Mouse (Mus musculus) forebrain, embryonic 13.5 days (tissue): ENCODE results near the gene Lpgat1. TPM values are rescaled to one million over a fixed set of nuclear protein-coding genes. Genes with fewer than 3 reads are reported as not detected.
A peak's percentile ranks its signal among the peaks of the same experiment; 100 is the strongest.

Experiments used
- ATAC-seq: fragments of 200-750 bp; cut with Nextera tagmentation; 2 replicates; pipeline ENCODE4 v1.8.0; 2017
- H3K27ac ChIP-seq: fragments of 300-500 bp; sonication (generic); 2 replicates; pipeline ENCODE4 v1.5.1; 2015; ENCODE audit warnings: inconsistent platforms, mild to moderate bottlenecking, moderate library complexity
- H3K27me3 ChIP-seq: fragments of 300-500 bp; sonication (generic); 2 replicates; pipeline ENCODE4 v1.6.1; 2015; ENCODE audit warnings: mild to moderate bottlenecking, inconsistent platforms
- H3K36me3 ChIP-seq: fragments of 300-500 bp; sonication (generic); 2 replicates; pipeline ENCODE4 v1.6.1; 2015; ENCODE audit warnings: mild to moderate bottlenecking, inconsistent platforms; ENCODE audit not compliant: poor library complexity, severe bottlenecking
- H3K4me1 ChIP-seq: fragments of 300-500 bp; sonication (generic); 2 replicates; pipeline ENCODE4 v1.6.1; 2015; ENCODE audit warnings: inconsistent platforms
- H3K4me2 ChIP-seq: fragments of 300-500 bp; sonication (generic); 2 replicates; pipeline ENCODE4 v1.6.1; 2015; ENCODE audit warnings: inconsistent platforms, mild to moderate bottlenecking, moderate library complexity
- H3K4me3 ChIP-seq: fragments of 300-500 bp; sonication (generic); 2 replicates; pipeline ENCODE4 v1.5.1; 2015; ENCODE audit warnings: mild to moderate bottlenecking, inconsistent platforms
- H3K9ac ChIP-seq: fragments of 300-500 bp; sonication (generic); 2 replicates; pipeline ENCODE4 v1.6.1; 2015; ENCODE audit warnings: mild to moderate bottlenecking, inconsistent platforms
- H3K9me3 ChIP-seq: fragments of 300-500 bp; sonication (generic); replicated peaks from 2 replicates; pipeline ENCODE4 v1.6.1; 2016; ENCODE audit warnings: inconsistent platforms
- WGBS: fragments of 180-500 bp; shearing (Covaris S2); methylation state at CpG from one replicate; pipeline ENCODE4 v1.1.7; 2015; 5-methylcytosine and 5-hydroxymethylcytosine counted together
- polyA plus RNA-seq: library from polyadenylated mRNA; unstranded; fragments of >200 nt; fragmentation: Nextera tagmentation; extraction: Ambion mirVana; gene quantifications from 2 replicates; pipeline ENCODE4 v1.2.1, GENCODE M21; 2015

The Lpgat1 gene
- 26.2 and 27.0 TPM in 2 replicates for polyA plus RNA-seq

DNA sequence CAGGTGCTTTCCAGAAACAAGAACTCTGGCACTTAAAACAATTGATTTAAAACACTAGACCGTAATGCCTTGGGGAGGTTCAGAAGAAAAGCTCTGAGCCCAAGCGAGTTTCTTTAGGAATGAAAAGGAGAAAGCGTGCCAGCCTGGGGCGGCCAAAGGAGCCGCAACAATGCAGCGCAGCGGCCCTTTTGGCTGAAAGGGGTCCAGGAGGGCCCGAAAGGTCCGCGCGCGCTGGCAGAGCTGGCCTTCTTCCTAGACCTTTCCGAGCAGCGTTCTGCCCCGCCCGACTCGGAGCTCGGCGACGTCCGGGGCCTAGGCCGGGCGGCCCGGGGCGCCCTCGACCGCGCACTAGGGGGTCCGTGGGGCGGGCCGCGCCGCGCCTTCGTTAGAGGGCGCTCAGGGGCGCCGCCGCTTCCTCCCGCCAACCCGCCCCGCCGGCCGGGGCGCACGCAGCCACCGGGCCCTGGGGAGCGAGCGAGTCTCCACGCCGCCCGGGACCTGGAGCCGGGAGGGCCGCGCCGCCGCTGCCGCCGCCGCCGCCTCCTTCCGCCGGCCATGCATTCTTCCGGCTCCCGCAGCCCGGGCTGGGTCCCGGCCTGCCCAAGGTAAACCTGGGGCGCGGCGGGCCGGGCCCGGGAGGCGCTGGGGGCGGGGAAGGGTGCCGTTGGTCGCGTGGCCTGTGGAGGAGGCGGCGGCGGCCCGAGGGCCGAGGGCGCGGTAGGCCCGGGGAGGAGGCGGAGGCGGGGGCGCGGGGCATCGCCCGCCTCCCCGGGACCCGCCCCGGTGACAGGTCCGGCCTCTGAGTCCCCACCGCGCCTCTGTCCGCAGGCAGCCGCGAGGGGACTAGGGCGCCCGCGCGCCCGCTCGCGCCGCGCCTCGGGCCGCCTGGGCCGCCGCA lies at the start of gene Lpgat1:
Gene Lpgat1 (plus strand): TSS at position 234 of the 898 bp plus-strand sequence.
- peak; percentile 79 for ATAC-seq
- Histone ChIP-seq H3K9me3 (no peaks in the 10 kb centered on the region), H3K4me3 (peak within 1 kb of the TSS; percentile 96), H3K36me3 (no peaks in the 10 kb centered on the region), H3K27me3 (no peaks in the 10 kb centered on the region), H3K4me1 (peaks cover 36% of the 10 kb centered on the region), H3K27ac (peak within 1 kb of the TSS; percentile 93), H3K4me2 (peak within 1 kb of the TSS; percentile 84), H3K9ac (peak within 1 kb of the TSS; percentile 97)
- WGBS, result under 1% methylated on average over 86 of the region's 113 CpGs

DNA sequence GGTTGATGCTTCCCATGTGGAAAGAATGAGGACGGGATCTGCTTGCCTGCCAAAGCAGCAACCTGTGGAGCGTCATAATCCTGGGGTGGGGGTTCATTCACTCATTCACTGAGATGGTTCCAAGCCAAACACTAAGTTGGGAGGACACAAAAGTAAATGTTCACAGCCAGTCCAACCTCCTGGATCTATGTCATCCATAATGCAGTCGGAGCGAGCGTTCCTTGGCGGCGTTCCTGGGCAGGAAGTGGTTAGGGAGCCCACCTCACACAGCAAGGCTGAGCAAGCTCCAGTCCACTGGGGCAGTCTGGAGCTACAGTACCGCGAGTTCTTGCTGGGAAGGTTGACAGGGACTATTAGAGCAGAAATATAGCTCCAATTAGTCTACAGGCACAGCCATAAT lies 49.6 kb upstream of the Lpgat1 start:
- Histone ChIP-seq H3K4me1 (no peaks in the 10 kb centered on the region), H3K27ac (no peak overlapping the region), H3K9ac (no peak overlapping the region), H3K36me3 (no peaks in the 10 kb centered on the region), H3K4me2 (no peak overlapping the region), H3K9me3 (no peaks in the 10 kb centered on the region), H3K27me3 (no peaks in the 10 kb centered on the region), H3K4me3 (no peak overlapping the region)
- WGBS, result 90% methylated on average over 9 of the region's 9 CpGs
- ATAC-seq, result no peak

DNA sequence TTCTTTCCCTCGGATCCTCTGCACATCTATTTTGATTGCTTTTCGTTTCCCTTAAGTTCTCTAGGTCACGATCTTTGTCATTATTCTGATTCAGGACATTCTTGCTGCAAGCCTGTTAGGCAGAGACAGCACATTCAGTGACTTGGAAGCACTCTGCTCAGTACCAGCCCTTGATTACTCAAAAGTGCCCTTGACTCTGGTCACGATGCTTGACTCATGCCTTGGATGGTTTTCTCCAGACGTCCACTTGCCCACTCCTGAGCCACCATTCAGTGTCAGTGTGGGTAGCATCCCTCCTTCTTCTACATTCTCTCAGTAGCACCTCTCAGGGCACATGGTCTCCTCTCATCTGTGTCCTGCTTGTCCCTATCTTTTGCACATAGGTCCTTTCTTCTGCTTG lies 43.6 kb upstream of the Lpgat1 start:
- Histone ChIP-seq H3K27ac (no peak overlapping the region), H3K9me3 (no peaks in the 10 kb centered on the region), H3K4me2 (no peak overlapping the region), H3K4me1 (no peaks in the 10 kb centered on the region), H3K4me3 (no peak overlapping the region), H3K9ac (no peak overlapping the region), H3K36me3 (no peaks in the 10 kb centered on the region), H3K27me3 (no peaks in the 10 kb centered on the region)
- 90% methylated on average over 5 of the region's 5 CpGs for WGBS
- no peak for ATAC-seq

DNA sequence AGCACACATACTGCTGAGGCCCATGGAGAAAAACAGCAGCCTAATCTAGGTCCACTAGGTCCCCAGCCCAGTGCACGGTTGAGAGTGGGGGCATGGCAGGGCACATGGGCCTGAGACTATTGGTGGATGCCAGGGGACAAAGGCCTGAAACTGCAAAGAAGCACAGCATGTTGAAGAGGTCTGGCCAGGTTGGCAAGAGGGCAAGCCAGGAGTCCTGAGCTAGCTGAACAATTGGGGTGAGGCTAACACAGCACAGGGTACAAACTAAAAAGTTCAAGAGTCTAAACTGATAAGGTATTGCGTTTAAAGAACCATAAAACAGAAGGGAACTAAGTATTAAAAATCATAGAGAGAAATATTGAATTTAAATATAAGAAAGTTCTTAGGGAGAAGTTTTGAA lies 36.0 kb upstream of the Lpgat1 start:
- Histone ChIP-seq H3K9ac (no peak overlapping the region), H3K36me3 (no peaks in the 10 kb centered on the region), H3K4me2 (no peak overlapping the region), H3K27me3 (no peaks in the 10 kb centered on the region), H3K4me1 (no peaks in the 10 kb centered on the region), H3K27ac (no peak overlapping the region), H3K9me3 (peaks cover 14% of the 10 kb centered on the region), H3K4me3 (no peak overlapping the region)
- 79% methylated on average over 2 of the region's 2 CpGs for WGBS
- no peak for ATAC-seq

DNA sequence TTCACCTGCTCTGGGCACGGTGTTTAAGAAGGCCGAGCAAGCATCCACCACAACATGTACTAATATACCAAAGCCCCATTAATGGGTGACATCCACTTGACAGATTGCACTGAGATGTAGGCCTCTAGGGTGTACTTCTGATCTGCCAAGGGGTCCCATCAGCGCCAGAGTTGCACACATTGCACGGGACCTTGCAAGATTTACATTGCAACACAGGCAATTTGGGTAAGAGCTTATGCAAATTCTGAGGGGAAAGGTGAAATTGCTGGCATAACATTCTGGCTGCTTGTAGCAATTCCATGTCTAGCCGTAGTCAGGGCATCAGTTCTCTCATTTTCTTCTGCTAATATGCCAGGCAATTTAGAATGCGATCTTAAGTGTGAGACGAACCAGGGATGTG lies 30.1 kb upstream of the Lpgat1 start:
- WGBS, result 90% methylated on average over 7 of the region's 7 CpGs
- H3K4me2 ChIP-seq, result no peak overlapping the region
- no peak overlapping the region for H3K4me3 ChIP-seq
- no peaks in the 10 kb centered on the region for H3K4me1 ChIP-seq
- H3K9ac ChIP-seq, result no peak overlapping the region
- peaks cover 14% of the 10 kb centered on the region for H3K9me3 ChIP-seq
- H3K27me3 ChIP-seq, result no peaks in the 10 kb centered on the region
- ATAC-seq, result no peak
- no peaks in the 10 kb centered on the region for H3K36me3 ChIP-seq
- no peak overlapping the region for H3K27ac ChIP-seq

DNA sequence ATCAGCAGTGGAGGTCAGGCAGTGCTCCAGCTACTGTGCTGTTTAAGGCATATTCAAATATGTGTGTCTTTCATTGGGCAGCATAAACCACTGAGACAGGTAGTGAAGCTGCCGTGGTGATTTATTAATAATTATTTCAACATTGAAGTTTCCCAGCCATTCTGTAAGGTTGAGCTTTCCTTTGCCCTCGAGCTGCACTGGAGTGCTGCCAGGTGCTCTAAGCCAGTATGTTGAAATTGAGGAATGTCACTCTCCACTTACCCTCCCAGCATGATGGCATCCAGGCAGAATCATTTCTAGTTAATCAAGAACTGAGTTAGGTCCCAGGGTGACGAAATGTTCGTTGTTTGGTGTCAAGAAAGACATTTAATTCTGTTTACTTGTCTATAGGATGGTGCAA lies 24.4 kb upstream of the Lpgat1 start:
- ATAC-seq, result no peak
- Histone ChIP-seq H3K9ac (no peak overlapping the region), H3K9me3 (no peaks in the 10 kb centered on the region), H3K27ac (no peak overlapping the region), H3K36me3 (no peaks in the 10 kb centered on the region), H3K4me3 (no peak overlapping the region), H3K4me2 (no peak overlapping the region), H3K27me3 (no peaks in the 10 kb centered on the region), H3K4me1 (no peaks in the 10 kb centered on the region)
- 65% methylated on average over 4 of the region's 4 CpGs for WGBS

DNA sequence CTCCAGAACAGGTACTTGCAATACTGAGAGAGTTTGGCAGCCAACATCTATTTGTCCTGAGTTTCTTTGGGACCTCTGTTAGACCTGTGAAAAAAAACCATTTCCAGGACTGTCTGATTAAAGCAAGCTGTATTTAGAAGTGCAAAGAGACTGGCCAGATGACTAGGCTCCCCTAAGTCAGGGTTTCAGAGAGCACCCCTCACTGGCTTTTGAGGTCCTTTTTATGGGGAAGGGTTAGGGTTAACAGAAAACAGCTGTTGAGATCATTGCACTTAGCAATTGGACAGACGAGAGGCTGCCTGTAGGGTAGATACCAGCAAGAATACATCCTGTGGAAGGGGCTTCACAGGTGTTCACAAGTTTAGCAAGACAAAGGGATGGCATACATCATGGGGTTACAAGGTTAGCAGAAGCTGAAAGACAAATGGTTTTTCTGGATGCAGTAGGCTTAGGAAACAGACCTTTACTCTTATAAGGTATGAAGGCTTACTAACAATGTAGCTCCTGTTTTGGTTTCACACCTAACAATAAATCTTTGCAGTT lies 19.3 kb upstream of the Lpgat1 start:
- Histone ChIP-seq H3K9me3 (no peaks in the 10 kb centered on the region), H3K27ac (no peak overlapping the region), H3K27me3 (no peaks in the 10 kb centered on the region), H3K36me3 (no peaks in the 10 kb centered on the region), H3K4me3 (no peak overlapping the region), H3K4me2 (no peak overlapping the region), H3K4me1 (no peaks in the 10 kb centered on the region), H3K9ac (no peak overlapping the region)
- ATAC-seq, result no peak
- 35% methylated on average over 1 of the region's 1 CpGs for WGBS

DNA sequence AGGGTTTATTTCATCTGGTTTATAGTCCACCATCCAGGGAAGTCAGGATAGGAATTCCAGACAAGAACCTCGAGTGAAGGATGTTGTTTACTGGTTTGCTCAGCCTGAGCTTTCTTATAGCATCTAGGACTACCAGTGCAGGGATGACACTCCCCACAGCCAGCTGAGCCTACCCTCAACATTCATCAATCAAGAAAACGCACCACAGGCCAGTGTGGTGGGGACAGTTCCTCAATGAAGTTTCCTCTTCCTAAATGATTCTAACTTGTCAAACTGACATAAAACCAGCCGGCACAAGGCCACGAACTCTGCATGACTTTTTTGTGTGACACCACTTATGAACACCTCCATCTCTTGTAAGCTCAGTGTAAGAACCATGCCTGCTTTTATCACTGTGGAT lies 13.1 kb upstream of the Lpgat1 start:
- Histone ChIP-seq H3K4me3 (no peak overlapping the region), H3K9me3 (no peaks in the 10 kb centered on the region), H3K27ac (no peak overlapping the region), H3K4me1 (no peaks in the 10 kb centered on the region), H3K4me2 (no peak overlapping the region), H3K36me3 (no peaks in the 10 kb centered on the region), H3K9ac (no peak overlapping the region), H3K27me3 (no peaks in the 10 kb centered on the region)
- 77% methylated on average over 4 of the region's 4 CpGs for WGBS
- no peak for ATAC-seq

DNA sequence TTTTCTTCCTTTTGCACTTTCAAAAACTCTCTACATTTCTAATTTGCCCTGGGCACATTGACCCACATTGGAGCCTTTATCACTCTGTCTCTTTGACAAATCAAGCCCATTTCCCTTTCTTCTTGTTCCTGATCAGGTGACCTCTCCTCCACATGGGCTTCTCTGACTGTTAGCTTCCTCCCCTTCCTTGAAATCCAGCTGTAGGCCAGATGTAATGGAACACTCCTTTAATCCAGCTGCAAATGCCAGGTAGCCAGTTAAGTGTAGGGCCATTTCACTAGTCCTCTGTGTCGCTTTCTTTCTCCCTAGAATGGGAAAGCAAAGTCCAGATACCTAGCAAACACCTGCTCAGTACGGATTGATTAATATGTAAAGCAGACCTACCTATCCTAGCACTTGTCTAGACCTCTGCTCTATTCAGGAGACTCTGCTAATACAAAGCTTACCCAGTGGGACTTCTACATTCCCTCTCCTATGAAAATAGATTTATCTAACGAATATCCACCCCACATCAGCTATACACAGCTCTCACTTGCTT lies 11.0 kb upstream of the Lpgat1 start:
- H3K36me3 ChIP-seq, result no peaks in the 10 kb centered on the region
- H3K9ac ChIP-seq, result no peak overlapping the region
- H3K27ac ChIP-seq, result no peak overlapping the region
- H3K4me2 ChIP-seq, result no peak overlapping the region
- H3K9me3 ChIP-seq, result no peaks in the 10 kb centered on the region
- H3K4me3 ChIP-seq, result no peak overlapping the region
- WGBS, result 70% methylated on average over 3 of the region's 3 CpGs
- no peaks in the 10 kb centered on the region for H3K27me3 ChIP-seq
- H3K4me1 ChIP-seq, result no peaks in the 10 kb centered on the region
- ATAC-seq, result no peak

DNA sequence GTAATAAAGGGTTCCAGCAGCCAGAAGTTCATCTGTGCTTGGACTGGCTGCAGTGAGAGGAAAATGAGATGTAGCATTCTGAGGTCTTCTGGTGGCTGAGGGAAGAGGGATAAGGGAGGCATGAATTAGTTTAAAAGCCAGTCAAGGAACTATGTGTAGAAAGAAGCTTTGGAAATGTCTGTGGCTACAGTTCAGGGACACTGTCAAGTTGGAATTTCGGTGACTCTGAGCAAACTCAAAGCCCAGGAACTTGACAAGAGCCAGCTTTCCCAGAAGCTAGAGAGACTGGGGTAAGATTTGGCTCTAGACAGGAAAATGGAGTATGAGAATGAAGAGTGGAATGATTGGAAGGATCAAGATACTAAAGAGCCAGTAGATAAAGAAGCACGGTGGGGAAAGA lies 7.8 kb upstream of the Lpgat1 start:
- H3K4me1 ChIP-seq, result no peaks in the 10 kb centered on the region
- 90% methylated on average over 2 of the region's 2 CpGs for WGBS
- H3K27me3 ChIP-seq, result no peaks in the 10 kb centered on the region
- H3K4me2 ChIP-seq, result no peak overlapping the region
- no peak overlapping the region for H3K27ac ChIP-seq
- no peaks in the 10 kb centered on the region for H3K36me3 ChIP-seq
- H3K9ac ChIP-seq, result no peak overlapping the region
- H3K4me3 ChIP-seq, result no peak overlapping the region
- no peak for ATAC-seq
- no peaks in the 10 kb centered on the region for H3K9me3 ChIP-seq

DNA sequence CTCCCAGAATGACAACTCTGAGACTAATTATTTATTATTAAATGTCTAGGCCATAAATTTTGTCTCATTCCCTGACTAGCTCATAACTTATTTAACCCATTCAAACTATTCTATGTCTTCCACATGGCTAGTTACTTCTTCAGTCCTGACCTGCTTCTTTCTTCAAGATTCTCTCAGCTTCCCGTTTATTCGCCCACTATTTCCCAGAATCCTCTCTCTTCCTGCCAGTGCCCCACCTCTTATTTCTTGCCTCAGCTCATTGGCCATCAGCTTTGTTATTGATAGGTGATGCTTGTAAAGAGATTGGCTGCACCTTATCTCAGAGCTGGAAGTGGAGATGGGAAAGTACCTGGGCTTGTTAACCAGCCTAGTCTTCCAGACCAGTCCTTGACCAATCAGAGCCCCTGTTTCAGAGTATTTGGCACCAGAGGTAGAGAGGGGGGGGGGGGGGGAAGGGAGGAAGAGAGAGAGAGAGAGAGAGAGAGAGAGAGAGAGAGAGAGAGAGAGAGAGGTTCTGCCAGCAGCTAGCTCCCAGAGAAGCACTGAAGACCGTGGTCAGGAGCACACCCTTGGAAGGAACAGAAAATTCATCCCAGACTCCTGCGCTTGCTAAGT lies 5.3 kb upstream of the Lpgat1 start:
- no peaks in the 10 kb centered on the region for H3K9me3 ChIP-seq
- H3K4me2 ChIP-seq, result no peak overlapping the region
- WGBS, result 79% methylated on average over 4 of the region's 4 CpGs
- H3K4me1 ChIP-seq, result peaks cover 4% of the 10 kb centered on the region
- no peaks in the 10 kb centered on the region for H3K27me3 ChIP-seq
- no peak overlapping the region for H3K9ac ChIP-seq
- no peaks in the 10 kb centered on the region for H3K36me3 ChIP-seq
- no peak for ATAC-seq
- no peak overlapping the region for H3K4me3 ChIP-seq
- H3K27ac ChIP-seq, result no peak overlapping the region

DNA sequence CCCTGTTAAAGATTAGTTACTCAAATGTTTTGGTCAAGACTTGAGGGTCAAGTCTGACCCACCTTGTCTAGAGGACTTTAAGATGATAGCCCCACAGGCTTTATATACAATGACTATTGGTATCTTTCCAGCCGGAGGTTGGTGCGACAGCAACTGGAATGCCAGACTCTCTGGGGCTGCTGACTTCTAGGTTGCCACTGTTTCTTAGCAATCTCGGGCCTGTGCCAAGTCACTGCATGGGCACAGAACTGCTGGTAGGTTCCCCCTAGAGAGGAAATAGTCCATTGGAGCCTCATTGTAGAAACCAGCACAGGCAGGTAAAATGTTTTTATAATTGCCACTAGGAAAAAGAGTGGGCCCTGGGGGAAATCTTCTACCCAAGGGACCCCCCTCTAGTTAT lies 3.8 kb upstream of the Lpgat1 start:
- ATAC-seq, result no peak
- Histone ChIP-seq H3K27ac (no peak overlapping the region), H3K4me2 (no peak overlapping the region), H3K4me1 (peaks cover 5% of the 10 kb centered on the region), H3K4me3 (no peak overlapping the region), H3K27me3 (no peaks in the 10 kb centered on the region), H3K9ac (no peak overlapping the region), H3K36me3 (no peaks in the 10 kb centered on the region), H3K9me3 (no peaks in the 10 kb centered on the region)
- WGBS, result 82% methylated on average over 3 of the region's 3 CpGs
